Comparison of ENCODE assay signal across 8 mouse cellular contexts in genomic region chr5:92905594-92906008, GRCm38 (mm10).
DNase-seq lines count a peak whose midpoint lies in the region; ATAC-seq and TF ChIP-seq lines count a peak whose summit lies in the region.

No protein-coding gene starts in this region.

- WGBS in lung, embryonic 16.5 days, result 20% methylated on average over 8 of the region's 8 CpGs

- H3K4me2 ChIP-seq in lung, embryonic 16.5 days (ENCODE audit: low read depth, low read length), result no peak overlapping the region

- H3K9me3 ChIP-seq in ES-E14 (ENCODE audit: control insufficient read depth, insufficient read depth, low read depth, low read length), result no peaks in the 10 kb centered on the region
- H3K9me3 ChIP-seq in lung, embryonic 16.5 days (ENCODE audit: control insufficient read depth, low read length), result peaks cover 13% of the 10 kb centered on the region

- DNase-seq in ES-E14 (ENCODE audit: low read depth, low spot score), result peak; percentile 63
- peak; percentile 83 for DNase-seq in brain, adult 2 months (ENCODE audit: low read depth, low spot score)
- peak; percentile 46 for DNase-seq in heart, postnatal 4 days
- peak; percentile 10 for DNase-seq in right cerebral cortex, postnatal 14 days
- DNase-seq in spleen, postnatal 4 days (ENCODE audit: low spot score in 2 of 2), result no peak
- no peak for DNase-seq in cerebellum, adult 11 months

- H3K36me3 ChIP-seq in ES-E14 (ENCODE audit: control insufficient read depth, insufficient read depth, low read length, poor library complexity, severe bottlenecking), result no peaks in the 10 kb centered on the region; the same call in 1 of the 2 replicates
- H3K36me3 ChIP-seq in lung, embryonic 16.5 days (ENCODE audit: control insufficient read depth, insufficient read depth, low read length), result peaks cover 4% of the 10 kb centered on the region; the same call in 1 of the 2 replicates

- peaks cover 0 to 17% of the 10 kb centered on the region in 2 experiments; a peak in 3 of 4 replicates for H3K4me1 ChIP-seq in ES-E14 (ENCODE audit: control insufficient read depth in 2 of 2, insufficient read depth in 2 of 2, low read length in 2 of 2, poor library complexity in 1 of 2)
- H3K4me1 ChIP-seq in lung, embryonic 16.5 days (replicated peaks; ENCODE audit: control insufficient read depth, insufficient read depth, low read length), result peaks cover 15% of the 10 kb centered on the region

- ATAC-seq in lung, embryonic 16.5 days (ENCODE audit: low read depth), result peak; percentile 93
- ATAC-seq in erythroid progenitor cell, adult 5-6 weeks (replicated peaks; ENCODE audit: low FRiP score, poor library complexity, severe bottlenecking), result no peak

- no peaks in the 10 kb centered on the region for H3K27me3 ChIP-seq in lung, embryonic 16.5 days (ENCODE audit: control insufficient read depth, insufficient read depth, low read depth, low read length)

- H3K27ac ChIP-seq in ES-E14 (ENCODE audit: insufficient read depth, low read depth, low read length, poor library complexity, severe bottlenecking), result peak overlapping the region; percentile 13; the same call in 1 of the 2 replicates
- H3K27ac ChIP-seq in lung, embryonic 16.5 days (ENCODE audit: low read length), result peak overlapping the region; percentile 67

- no peak overlapping the region for H3K4me3 ChIP-seq in ES-E14 (ENCODE audit: insufficient read depth in 1 of 2, low read depth in 1 of 2, low read length in 2 of 2, poor library complexity in 1 of 2, severe bottlenecking in 1 of 2)
- no peak overlapping the region for H3K4me3 ChIP-seq in lung, embryonic 16.5 days (ENCODE audit: low read length)

- H3K9ac ChIP-seq in ES-E14 (ENCODE audit: insufficient read depth, low read depth, low read length, poor library complexity, severe bottlenecking), result no peak overlapping the region
- peak overlapping the region; percentile 48 for H3K9ac ChIP-seq in lung, embryonic 16.5 days (ENCODE audit: low read length)

- in situ Hi-C loops in ES-E14 (cut with MboI; ENCODE audit: low sequenced_read_pairs in 2 of 2, unreplicated experiment in 2 of 2), result no loop called here

TF ChIP-seq in ES-E14, 5 proteins besides CTCF, POLR2A, EP300 and RAD21:
- TF ChIP-seq HCFC1 (IDR thresholded peaks at IDR 0.05; ENCODE audit: borderline replicate concordance, insufficient read depth, low read length) (no peak), MAFK (IDR thresholded peaks at IDR 0.05; ENCODE audit: insufficient read depth, low read depth, low read length) (no peak), CHD2 (IDR thresholded peaks at IDR 0.05; ENCODE audit: low read depth, low read length) (no peak), ZC3H11A (IDR thresholded peaks at IDR 0.05; ENCODE audit: borderline replicate concordance, low read depth, low read length) (no peak), ZNF384 (IDR thresholded peaks at IDR 0.05; ENCODE audit: low read depth, low read length) (no peak)

Comparison
In these comparisons a context has a peak if more than half of its experiments do, and no peak if none do; other contexts are left out.
1. DNase-seq: peak in ES-E14 (single experiment), brain, adult 2 months (single experiment), heart, postnatal 4 days (single experiment) and right cerebral cortex, postnatal 14 days (single experiment); none in spleen, postnatal 4 days (0 of 2) and cerebellum, adult 11 months (single experiment).